Mouse (Mus musculus): ENCODE data around the gene Coa4. TPM values are rescaled to one million over a fixed set of nuclear protein-coding genes. Genes with fewer than 3 reads are reported as not detected.

The Coa4 gene
- polyA plus RNA-seq, 1 experiment from 2014 or later, result 21.3 TPM

DNA sequence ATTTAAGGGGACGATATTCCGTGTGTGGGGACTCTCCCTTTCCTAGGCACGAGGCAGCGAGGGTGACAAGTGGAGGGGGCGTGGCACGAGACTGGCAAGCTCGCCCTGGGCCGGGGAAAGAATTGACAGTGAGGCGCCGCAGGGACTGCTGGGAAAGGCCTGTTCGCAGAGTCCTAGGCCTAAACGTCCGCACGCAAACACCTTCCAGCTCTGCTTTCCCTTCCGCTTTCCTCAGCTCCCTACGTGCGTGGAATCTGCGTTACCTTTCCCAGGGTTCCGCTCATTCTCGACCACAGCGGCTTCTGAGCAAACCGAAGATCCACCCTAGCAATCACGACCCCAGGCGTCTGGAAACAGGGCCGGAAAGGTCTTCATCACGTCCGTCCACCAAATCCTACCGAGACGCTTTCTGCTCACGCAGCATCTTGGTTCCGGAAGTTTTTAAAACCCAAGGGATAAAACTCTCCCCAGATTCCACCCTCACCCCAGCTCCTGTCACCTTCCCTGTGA lies 45.9 kb downstream of the Coa4 start:
- peak; percentile 91 for DNase-seq (ENCODE audit: low spot score)
- Histone ChIP-seq H3K27me3 (ENCODE audit: low read depth, poor library complexity, severe bottlenecking) (no peaks in the 10 kb centered on the region), H3K27ac (peak overlapping the region; percentile 93), H3K4me3 (peak overlapping the region; percentile 61), H3K9me3 (replicated peaks) (no peaks in the 10 kb centered on the region), H3K36me3 (no peaks in the 10 kb centered on the region), H3K4me1 (peaks cover 6% of the 10 kb centered on the region)
- WGBS, result under 1% methylated on average over 31 of the region's 31 CpGs

DNA sequence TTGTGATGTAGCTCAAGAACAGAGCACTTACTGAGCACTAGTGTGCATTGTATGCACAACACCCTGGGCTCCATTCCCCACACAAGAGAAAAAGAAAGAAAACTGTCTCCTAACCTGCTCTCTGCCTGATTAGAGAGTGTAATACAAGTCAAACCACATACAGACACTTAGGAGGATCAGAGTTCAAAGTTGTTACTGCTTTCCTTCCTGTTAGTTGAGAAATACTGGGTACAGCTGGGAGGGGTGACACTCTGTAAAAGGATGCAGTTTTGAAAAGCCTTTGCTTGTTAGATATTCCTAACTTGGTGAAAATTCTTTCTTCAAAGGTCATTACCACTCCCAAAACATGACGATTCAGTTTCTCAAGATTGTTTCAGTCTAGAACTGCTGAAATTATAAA lies 52.9 kb downstream of the Coa4 start:
- Histone ChIP-seq H3K4me3 (no peak overlapping the region), H3K9me3 (replicated peaks) (no peaks in the 10 kb centered on the region), H3K27me3 (ENCODE audit: low read depth, poor library complexity, severe bottlenecking) (no peaks in the 10 kb centered on the region), H3K36me3 (no peaks in the 10 kb centered on the region), H3K27ac (no peak overlapping the region), H3K4me1 (0 out of 2 replicates have a peak, but pooled peaks cover 3% of the 10 kb centered on the region)
- DNase-seq (ENCODE audit: low spot score), result no peak
- 74% methylated on average over 1 of the region's 1 CpGs for WGBS

Other genes with a start within 250 kb of the Coa4 start
- 31.2 and 40.3 TPM in 2 replicates for gene C2cd3, start 164.8 kb upstream of the Coa4 start, polyA plus RNA-seq (2016; fragmentation: Nextera tagmentation; extraction: Ambion mirVana)
- 79.1 and 84.2 TPM in 2 replicates for gene Ppme1, start 164.8 kb upstream of the Coa4 start, polyA plus RNA-seq (2016; fragmentation: Nextera tagmentation; extraction: Ambion mirVana)
- gene Ucp3, start 64.1 kb upstream of the Coa4 start, polyA plus RNA-seq (2016; fragmentation: Nextera tagmentation; extraction: Ambion mirVana), result not detected in 2 replicates
- gene Ucp2, start 43.7 kb upstream of the Coa4 start, polyA plus RNA-seq (2016; fragmentation: Nextera tagmentation; extraction: Ambion mirVana), result 98.8 and 126 TPM in 2 replicates
- 0.13 and 0.24 TPM in 2 replicates for gene Dnajb13, start 22.1 kb upstream of the Coa4 start, polyA plus RNA-seq (2016; fragmentation: Nextera tagmentation; extraction: Ambion mirVana)
- 81.9 and 92.3 TPM in 2 replicates for gene Rab6a, start 70.3 kb downstream of the Coa4 start, polyA plus RNA-seq (2016; fragmentation: Nextera tagmentation; extraction: Ambion mirVana)
- gene Mrpl48, start 71.2 kb downstream of the Coa4 start, polyA plus RNA-seq (2016; fragmentation: Nextera tagmentation; extraction: Ambion mirVana), result 57.3 and 59.5 TPM in 2 replicates
- 0.83 and 1.5 TPM in 2 replicates for gene Plekhb1, start 125.3 kb downstream of the Coa4 start, polyA plus RNA-seq (2016; fragmentation: Nextera tagmentation; extraction: Ambion mirVana)
- gene Fam168a, start 169.6 kb downstream of the Coa4 start, polyA plus RNA-seq (2016; fragmentation: Nextera tagmentation; extraction: Ambion mirVana), result 29.6 and 39.6 TPM in 2 replicates